Mouse (Mus musculus) liver, embryonic 11.5 days (tissue): ENCODE data around the gene Ckap2. TPM values are rescaled to one million over a fixed set of nuclear protein-coding genes. Genes with fewer than 3 reads are reported as not detected.

Source experiments
- ATAC-seq: fragments of 200-750 bp; cut with Nextera tagmentation; replicated peaks from 2 replicates; pipeline ENCODE4 v1.8.0; 2017; ENCODE audit warnings: moderate number of reproducible peaks, mild to moderate bottlenecking, moderate TSS enrichment, moderate library complexity; ENCODE audit not compliant: low FRiP score
- DNase-seq: peaks from one replicate; pipeline ENCODE4 v3.0.0-alpha.2; 2017; ENCODE audit warnings: low spot score
- H3K27ac ChIP-seq: fragments of 300-500 bp; sonication (generic); 2 replicates; pipeline ENCODE4 v1.5.1; 2014; ENCODE audit warnings: mild to moderate bottlenecking, low read depth, low read length, control low read depth
- H3K27me3 ChIP-seq: fragments of 300-500 bp; sonication (generic); replicated peaks from 2 replicates; pipeline ENCODE4 v1.6.1; 2014; ENCODE audit warnings: low read length, mixed read lengths; ENCODE audit not compliant: control insufficient read depth, insufficient read depth
- H3K36me3 ChIP-seq: fragments of 300-500 bp; sonication (generic); 2 replicates; pipeline ENCODE4 v1.6.1; 2014; ENCODE audit warnings: mild to moderate bottlenecking, low read length, moderate library complexity, mixed read lengths; ENCODE audit not compliant: control insufficient read depth, insufficient read depth
- H3K4me1 ChIP-seq: fragments of 300-500 bp; sonication (generic); replicated peaks from 2 replicates; pipeline ENCODE4 v1.6.1; 2014; ENCODE audit warnings: low read length, mixed read lengths; ENCODE audit not compliant: control insufficient read depth, insufficient read depth
- H3K4me2 ChIP-seq: fragments of 300-500 bp; sonication (generic); 2 replicates; pipeline ENCODE4 v1.6.1; 2014; ENCODE audit warnings: mild to moderate bottlenecking, control low read depth, moderate library complexity
- H3K4me3 ChIP-seq: fragments of 300-500 bp; sonication (generic); 2 replicates; pipeline ENCODE4 v1.5.1; 2014; ENCODE audit warnings: low read depth, low read length, control low read depth
- H3K9ac ChIP-seq: fragments of 300-500 bp; sonication (generic); 2 replicates; pipeline ENCODE4 v1.6.1; 2014; ENCODE audit warnings: low read depth, low read length, control low read depth
- H3K9me3 ChIP-seq: fragments of 300-500 bp; sonication (generic); 2 replicates; pipeline ENCODE4 v1.6.1; 2016; ENCODE audit warnings: low read length, inconsistent platforms, mixed read lengths; ENCODE audit not compliant: control insufficient read depth
- WGBS: fragments of 180-500 bp; shearing (Covaris S2); extraction: QIAGEN DNeasy Blood & Tissue Kit; methylation state at CpG from one replicate; pipeline ENCODE4 v1.1.7; 2014; 5-methylcytosine and 5-hydroxymethylcytosine counted together
- polyA plus RNA-seq: library from polyadenylated mRNA; unstranded; fragments of >200 nt; fragmentation: Nextera tagmentation; extraction: Ambion mirVana; gene quantifications from 2 replicates; pipeline ENCODE4 v1.2.1, GENCODE M21; 2014

Ckap2 gene
- polyA plus RNA-seq, 1 experiment from 2014 or later, result 42.8 TPM

DNA sequence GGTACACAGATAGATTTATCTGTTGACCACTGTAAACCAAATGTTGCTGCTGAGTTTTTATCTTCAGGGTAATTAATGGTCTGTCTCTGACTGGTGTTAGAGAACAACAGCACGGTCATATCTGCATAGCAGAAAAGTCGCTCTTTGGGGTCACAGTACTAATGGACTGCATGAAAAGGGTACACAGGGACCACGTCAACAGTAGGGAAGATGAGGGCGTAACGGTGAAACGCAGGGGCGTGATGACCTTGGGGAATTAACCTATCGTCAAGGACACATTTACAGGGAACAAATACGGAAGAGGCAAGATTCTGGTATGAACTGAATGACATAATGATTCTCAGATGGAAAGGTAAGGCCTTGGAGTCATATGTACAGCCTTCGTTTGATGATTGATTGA is 21.2 kb downstream of the Ckap2 start:
- no peaks in the 10 kb centered on the region for H3K27me3 ChIP-seq
- no peak for ATAC-seq
- no peak overlapping the region for H3K4me2 ChIP-seq
- no peak for DNase-seq
- H3K9ac ChIP-seq, result no peak overlapping the region
- no peak overlapping the region for H3K4me3 ChIP-seq
- 0 out of 2 replicates have a peak, but pooled peaks cover 8% of the 10 kb centered on the region for H3K4me1 ChIP-seq
- peaks cover 10% of the 10 kb centered on the region for H3K36me3 ChIP-seq
- no peak overlapping the region for H3K27ac ChIP-seq
- WGBS, result 80% methylated on average over 10 of the region's 10 CpGs
- H3K9me3 ChIP-seq, result no peaks in the 10 kb centered on the region

DNA sequence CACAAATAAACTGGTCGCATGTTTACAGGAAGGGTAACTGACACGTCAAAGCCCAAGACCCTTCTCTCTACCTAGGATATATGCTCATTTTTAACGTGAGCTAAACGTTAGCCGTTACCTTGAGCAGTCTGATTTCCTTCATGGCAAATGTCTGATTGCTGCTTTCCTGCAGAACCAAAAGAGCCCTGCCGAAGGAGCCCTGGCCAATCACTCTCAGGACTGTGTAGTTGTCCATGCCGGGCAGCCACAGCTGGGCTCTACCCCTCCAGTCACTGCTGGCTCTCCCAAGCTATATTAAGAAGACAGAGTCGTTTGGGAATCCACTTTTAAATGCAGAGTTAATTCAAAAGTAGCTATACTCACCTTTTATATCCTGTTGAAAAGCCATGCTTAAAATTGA is 23.4 kb downstream of the Ckap2 start:
- Histone ChIP-seq H3K36me3 (no peaks in the 10 kb centered on the region), H3K9ac (no peak overlapping the region), H3K27me3 (no peaks in the 10 kb centered on the region), H3K4me3 (no peak overlapping the region), H3K4me2 (no peak overlapping the region), H3K27ac (no peak overlapping the region), H3K4me1 (0 out of 2 replicates have a peak, but pooled peaks cover 8% of the 10 kb centered on the region), H3K9me3 (no peaks in the 10 kb centered on the region)
- DNase-seq (no peak), ATAC-seq (no peak)
- 84% methylated on average over 8 of the region's 8 CpGs for WGBS

DNA sequence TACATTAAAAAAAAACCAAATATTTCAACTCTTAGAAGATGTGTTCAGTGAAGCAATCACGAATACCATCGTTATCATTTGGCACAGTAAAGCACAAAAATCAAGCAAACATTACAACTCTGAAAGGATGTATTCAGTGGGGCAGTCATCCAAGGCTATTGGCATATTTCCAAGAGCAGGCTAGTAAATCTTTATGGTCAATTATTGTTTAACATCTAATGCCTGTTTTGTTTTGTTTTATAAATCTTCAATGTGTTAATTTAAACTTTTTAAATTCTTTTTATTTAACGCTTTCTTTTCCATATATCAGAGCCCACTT is 35.3 kb downstream of the Ckap2 start:
- Histone ChIP-seq H3K27ac (no peak overlapping the region), H3K36me3 (no peaks in the 10 kb centered on the region), H3K4me3 (no peak overlapping the region), H3K9me3 (no peaks in the 10 kb centered on the region), H3K4me1 (no peaks in the 10 kb centered on the region), H3K27me3 (no peaks in the 10 kb centered on the region), H3K9ac (no peak overlapping the region), H3K4me2 (no peak overlapping the region)
- no peak for ATAC-seq
- WGBS, result 77% methylated on average over 3 of the region's 3 CpGs
- DNase-seq, result no peak

DNA sequence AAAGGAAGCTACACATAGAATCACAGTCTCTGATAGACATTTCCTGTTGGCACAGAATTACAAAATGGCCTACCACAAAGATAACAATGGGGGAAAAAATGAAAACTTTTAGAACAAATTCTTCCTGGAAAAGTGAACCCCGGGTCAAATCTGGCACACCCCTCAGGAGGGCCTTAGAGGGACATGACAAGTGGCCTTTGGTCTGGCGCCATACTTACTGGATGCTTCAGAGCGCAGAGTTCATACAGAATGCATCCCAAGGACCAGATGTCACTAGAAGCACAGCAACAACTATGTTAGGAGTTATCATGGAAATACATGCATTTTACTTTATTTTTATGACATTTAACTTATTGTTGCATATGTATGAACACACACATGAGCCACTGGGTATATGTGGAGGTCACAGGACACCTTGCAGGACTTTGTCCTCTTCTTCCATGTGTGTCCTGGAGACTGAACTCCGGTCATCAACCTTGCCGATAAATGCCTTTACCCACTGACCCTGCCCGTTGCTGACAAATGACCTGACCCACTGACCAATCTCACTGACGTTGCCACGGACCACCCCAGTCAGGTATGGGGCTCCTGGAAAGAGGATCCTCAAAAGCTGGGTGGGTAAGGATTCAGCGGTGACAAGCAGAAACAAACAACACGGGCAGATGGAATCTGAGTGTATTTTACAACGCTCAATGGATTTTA is 35.8 kb downstream of the Ckap2 start:
- WGBS, result 93% methylated on average over 11 of the region's 11 CpGs
- no peak for ATAC-seq
- Histone ChIP-seq H3K9ac (no peak overlapping the region), H3K4me1 (no peaks in the 10 kb centered on the region), H3K27me3 (no peaks in the 10 kb centered on the region), H3K4me3 (no peak overlapping the region), H3K36me3 (no peaks in the 10 kb centered on the region), H3K9me3 (no peaks in the 10 kb centered on the region), H3K27ac (no peak overlapping the region), H3K4me2 (no peak overlapping the region)
- no peak for DNase-seq

DNA sequence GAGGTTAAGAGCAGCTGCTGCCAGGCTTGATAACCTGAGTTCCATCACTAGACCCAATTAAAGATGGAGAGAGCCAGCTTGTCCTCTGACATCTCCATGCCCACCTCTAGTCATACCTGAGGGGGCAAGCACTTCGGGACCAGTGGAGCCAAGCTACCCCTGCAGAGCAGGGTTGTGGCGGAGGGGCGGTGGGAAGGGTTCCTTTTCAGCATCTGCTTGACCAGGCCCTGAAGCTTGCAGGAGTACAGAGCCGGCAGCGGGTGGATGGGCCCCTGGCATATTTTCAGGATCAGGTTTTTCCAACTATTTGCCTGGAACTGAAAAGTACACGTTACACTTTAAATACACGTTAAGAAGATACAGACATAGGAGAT is 37.3 kb downstream of the Ckap2 start:
- H3K9me3 ChIP-seq, result no peaks in the 10 kb centered on the region
- H3K27me3 ChIP-seq, result no peaks in the 10 kb centered on the region
- peaks cover 2% of the 10 kb centered on the region; the same call in 1 of the 2 replicates for H3K4me1 ChIP-seq
- H3K36me3 ChIP-seq, result no peaks in the 10 kb centered on the region
- H3K27ac ChIP-seq, result no peak overlapping the region
- DNase-seq (no peak), ATAC-seq (no peak)
- H3K4me2 ChIP-seq, result no peak overlapping the region
- 93% methylated on average over 7 of the region's 7 CpGs for whole genome bisulfite sequencing
- H3K4me3 ChIP-seq, result no peak overlapping the region
- H3K9ac ChIP-seq, result no peak overlapping the region

DNA sequence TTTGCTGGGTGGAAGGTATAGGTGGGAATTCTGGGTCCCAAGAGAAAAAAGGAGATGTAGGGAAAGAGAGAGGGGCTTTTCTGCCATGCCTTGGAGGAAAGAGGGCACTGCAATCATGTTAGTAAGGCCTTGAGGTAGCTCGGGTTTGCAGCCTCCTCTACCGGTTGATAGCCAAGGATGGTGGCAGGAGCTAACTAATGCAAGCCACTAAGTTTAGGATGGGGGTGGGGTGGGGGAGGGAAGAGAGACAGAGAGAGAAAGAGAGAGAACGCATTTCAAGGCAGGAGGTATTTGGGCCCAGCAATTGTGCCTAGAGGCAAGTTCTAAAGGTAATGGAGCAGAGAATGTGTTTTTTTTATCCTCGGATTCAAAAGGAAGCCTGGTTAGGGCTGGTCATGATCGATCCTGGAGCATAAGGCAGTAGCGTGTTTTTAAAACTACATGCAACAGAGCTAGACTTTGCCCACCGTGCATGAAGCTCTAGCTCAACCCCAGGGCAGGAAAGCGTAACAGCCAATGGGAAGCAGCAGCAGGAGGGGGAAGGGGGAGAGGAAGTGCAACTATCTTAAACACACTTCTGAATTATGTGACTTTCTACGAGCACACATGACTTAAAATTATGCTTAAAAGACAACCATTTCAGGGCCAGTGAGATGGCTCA is 37.8 kb downstream of the Ckap2 start:
- DNase-seq (no peak), ATAC-seq (no peak)
- no peak overlapping the region for H3K9ac ChIP-seq
- peaks cover 2% of the 10 kb centered on the region; the same call in 1 of the 2 replicates for H3K4me1 ChIP-seq
- no peak overlapping the region for H3K4me3 ChIP-seq
- H3K9me3 ChIP-seq, result no peaks in the 10 kb centered on the region
- H3K27ac ChIP-seq, result no peak overlapping the region
- no peak overlapping the region for H3K4me2 ChIP-seq
- H3K36me3 ChIP-seq, result no peaks in the 10 kb centered on the region
- WGBS, result 79% methylated on average over 9 of the region's 9 CpGs
- no peaks in the 10 kb centered on the region for H3K27me3 ChIP-seq

DNA sequence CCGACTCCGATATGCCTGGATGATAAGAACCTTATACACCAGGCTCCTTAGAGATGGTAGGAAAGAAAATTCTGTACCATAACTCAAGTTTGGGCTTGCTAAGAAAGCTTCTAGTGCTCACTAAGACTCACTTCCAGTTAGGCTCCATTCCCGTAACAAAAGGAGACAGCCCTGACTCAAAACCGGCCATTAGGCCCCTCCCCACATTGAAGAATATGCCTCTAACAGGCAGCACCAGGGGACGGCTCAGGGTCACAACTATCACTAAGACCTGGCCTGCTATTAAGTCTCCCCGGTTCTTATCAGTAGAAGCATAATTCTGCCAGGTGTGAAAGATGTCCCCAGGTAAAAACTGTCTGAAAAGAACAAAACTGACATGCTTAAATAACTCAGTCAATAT is 39.8 kb downstream of the Ckap2 start:
- no peak for DNase-seq
- peaks cover 2% of the 10 kb centered on the region; the same call in 1 of the 2 replicates for H3K4me1 ChIP-seq
- no peak for ATAC-seq
- no peaks in the 10 kb centered on the region for H3K9me3 ChIP-seq
- no peak overlapping the region for H3K27ac ChIP-seq
- H3K4me2 ChIP-seq, result no peak overlapping the region
- no peak overlapping the region for H3K9ac ChIP-seq
- H3K27me3 ChIP-seq, result no peaks in the 10 kb centered on the region
- no peak overlapping the region for H3K4me3 ChIP-seq
- WGBS, result 77% methylated on average over 6 of the region's 6 CpGs
- H3K36me3 ChIP-seq, result no peaks in the 10 kb centered on the region

DNA sequence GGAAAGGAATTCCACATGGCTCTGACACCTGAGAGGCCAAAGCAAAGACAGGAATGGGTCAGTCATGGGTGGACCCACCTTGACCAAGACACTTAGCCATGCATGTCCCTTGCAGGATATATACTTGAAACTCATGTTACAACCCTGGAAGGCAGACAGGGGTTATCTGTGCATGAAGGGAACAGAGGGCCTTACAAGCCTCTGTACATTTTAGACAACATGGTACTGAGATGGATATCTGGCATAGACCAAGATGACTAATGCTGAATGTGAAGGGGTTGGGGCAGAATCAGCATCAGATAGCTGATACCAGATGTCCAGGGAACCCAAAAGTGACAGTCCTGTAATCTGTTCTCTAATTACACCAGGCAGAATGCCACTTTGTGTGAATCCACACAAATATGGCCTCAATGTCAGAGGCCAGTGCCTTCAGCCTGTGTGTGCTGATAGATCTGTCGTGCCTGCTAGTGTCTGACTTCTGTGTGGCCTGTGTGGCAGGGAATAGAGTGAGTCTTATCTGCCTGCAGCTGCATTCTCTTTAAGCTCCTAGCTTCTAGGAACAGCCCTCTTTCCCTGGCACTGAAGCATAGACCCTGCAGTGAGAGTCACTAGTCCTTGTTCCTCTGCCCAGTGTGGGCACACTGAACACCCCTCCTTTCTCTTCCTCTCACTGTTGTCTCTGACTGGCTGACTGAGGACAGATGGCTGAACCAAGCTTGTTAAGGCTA is 41.7 kb downstream of the Ckap2 start:
- Histone ChIP-seq H3K4me3 (no peak overlapping the region), H3K4me1 (peaks cover 2% of the 10 kb centered on the region; the same call in 1 of the 2 replicates), H3K27me3 (no peaks in the 10 kb centered on the region), H3K9ac (no peak overlapping the region), H3K27ac (no peak overlapping the region; the same call in 1 of the 2 replicates), H3K36me3 (no peaks in the 10 kb centered on the region), H3K9me3 (no peaks in the 10 kb centered on the region), H3K4me2 (no peak overlapping the region)
- WGBS, result 38% methylated on average over 1 of the region's 1 CpGs
- DNase-seq (no peak), ATAC-seq (peak; percentile 91)
